Mouse (Mus musculus): ENCODE measurements around the gene Them7.

Them7 gene

GRCm38 (mm10) chr2:105224134-105224986 is at the start of gene Them7:
Gene Them7 (plus strand): TSS chr2:105224320.
- DNase-seq (ENCODE audit: inconsistent ontology term) = peak; percentile 30

- no peak for DNase-seq (ENCODE audit: inconsistent ontology term)
Measured at GRCm38 (mm10) chr2:105178871-105179270, 45.2 kb upstream of the Them7 start.

- no peak for DNase-seq (ENCODE audit: inconsistent ontology term)
Measured at GRCm38 (mm10) chr2:105182501-105182900, 41.6 kb upstream of the Them7 start.

- no peak for DNase-seq (ENCODE audit: inconsistent ontology term)
Measured at GRCm38 (mm10) chr2:105185140-105185539, 39.0 kb upstream of the Them7 start.

GRCm38 (mm10) chr2:105185768-105186529 is 38.2 kb upstream of the Them7 start:
- no peak for DNase-seq (ENCODE audit: inconsistent ontology term)

GRCm38 (mm10) chr2:105186591-105186990 is 37.5 kb upstream of the Them7 start:
- DNase-seq (ENCODE audit: inconsistent ontology term) = no peak

GRCm38 (mm10) chr2:105188182-105188581 is 35.9 kb upstream of the Them7 start:
- no peak for DNase-seq (ENCODE audit: inconsistent ontology term)

- DNase-seq (ENCODE audit: inconsistent ontology term) = no peak
Measured at GRCm38 (mm10) chr2:105189352-105189751, 34.8 kb upstream of the Them7 start.

GRCm38 (mm10) chr2:105200152-105200551 is 24.0 kb upstream of the Them7 start:
- DNase-seq (ENCODE audit: inconsistent ontology term) = no peak

GRCm38 (mm10) chr2:105206563-105207174 is 17.5 kb upstream of the Them7 start:
- peak; percentile 50 for DNase-seq (ENCODE audit: inconsistent ontology term)

GRCm38 (mm10) chr2:105212839-105213238 is 11.3 kb upstream of the Them7 start:
- no peak for DNase-seq (ENCODE audit: inconsistent ontology term)

GRCm38 (mm10) chr2:105215914-105216313 is 8.2 kb upstream of the Them7 start:
- DNase-seq (ENCODE audit: inconsistent ontology term) = no peak

- no peak for DNase-seq (ENCODE audit: inconsistent ontology term)
Measured at GRCm38 (mm10) chr2:105219229-105219628, 4.9 kb upstream of the Them7 start.

GRCm38 (mm10) chr2:105219664-105220063 is 4.5 kb upstream of the Them7 start:
- no peak for DNase-seq (ENCODE audit: inconsistent ontology term)

GRCm38 (mm10) chr2:105220738-105221303 is 3.3 kb upstream of the Them7 start:
- DNase-seq (ENCODE audit: inconsistent ontology term) = peak; percentile 25

- DNase-seq (ENCODE audit: inconsistent ontology term) = no peak
Measured at GRCm38 (mm10) chr2:105223606-105224005, 514 bp upstream of the Them7 start.

GRCm38 (mm10) chr2:105224987-105225375 is 861 bp downstream of the Them7 start:
- DNase-seq (ENCODE audit: inconsistent ontology term) = no peak

- DNase-seq (ENCODE audit: inconsistent ontology term) = no peak
Measured at GRCm38 (mm10) chr2:105226297-105226958, 2.3 kb downstream of the Them7 start.

- DNase-seq (ENCODE audit: inconsistent ontology term) = no peak
Measured at GRCm38 (mm10) chr2:105228416-105228815, 4.3 kb downstream of the Them7 start.

GRCm38 (mm10) chr2:105230333-105230732 is 6.2 kb downstream of the Them7 start:
- peak; percentile 44 for DNase-seq (ENCODE audit: inconsistent ontology term)

- no peak for DNase-seq (ENCODE audit: inconsistent ontology term)
Measured at GRCm38 (mm10) chr2:105232386-105232785, 8.3 kb downstream of the Them7 start.

All from Muller cell, postnatal 12 days (primary cell).